Mouse (Mus musculus) lung, adult 2 months (tissue): Measurements from ENCODE around the gene Gm9780.
"Not testable (repeated sequence)": the region's sequence is repeated elsewhere in the genome, so short reads cannot be mapped to it uniquely, and the experiment has no call there.

Experiments used
- CTCF ChIP-seq: fragments of 200-500 bp; IDR thresholded peaks from 2 replicates; pipeline ENCODE4 v1.5.1; 2011; ENCODE audit warnings: mild to moderate bottlenecking, low read length, control low read depth; ENCODE audit not compliant: insufficient read depth
- POLR2A ChIP-seq: fragments of 200-500 bp; IDR thresholded peaks from 2 replicates; pipeline ENCODE4 v1.6.1; 2011; ENCODE audit warnings: low read depth, mild to moderate bottlenecking, control low read depth, low read length, borderline replicate concordance; ENCODE audit errors: extremely low read depth

GRCm38 (mm10) chr14:26035439-26035838 lies 7.1 kb downstream of the Gm9780 start:
- not testable (repeated sequence) for TF ChIP-seq CTCF, POLR2A
